Mouse (Mus musculus) intestine, embryonic 15.5 days (tissue): ENCODE results near the gene Bmyc. TPM values are rescaled to one million over a fixed set of nuclear protein-coding genes. Genes with fewer than 3 reads are reported as not detected.

Experiments used
- ATAC-seq: fragments of 200-750 bp; cut with Nextera tagmentation; 2 replicates; pipeline ENCODE4 v1.8.0; 2017; ENCODE audit warnings: moderate TSS enrichment, moderate library complexity
- H3K27ac ChIP-seq: fragments of 300-500 bp; sonication (generic); 2 replicates; pipeline ENCODE4 v1.5.1; 2015; ENCODE audit warnings: mild to moderate bottlenecking, inconsistent platforms
- H3K27me3 ChIP-seq: fragments of 300-500 bp; sonication (generic); replicated peaks from 2 replicates; pipeline ENCODE4 v1.6.1; 2015; ENCODE audit warnings: inconsistent platforms
- H3K36me3 ChIP-seq: fragments of 300-500 bp; sonication (generic); 2 replicates; pipeline ENCODE4 v1.6.1; 2015; ENCODE audit warnings: inconsistent platforms
- H3K4me1 ChIP-seq: fragments of 300-500 bp; sonication (generic); replicated peaks from 2 replicates; pipeline ENCODE4 v1.6.1; 2015; ENCODE audit warnings: inconsistent platforms
- H3K4me2 ChIP-seq: fragments of 300-500 bp; sonication (generic); replicated peaks from 2 replicates; pipeline ENCODE4 v1.6.1; 2015; ENCODE audit warnings: mild to moderate bottlenecking, inconsistent platforms
- H3K4me3 ChIP-seq: fragments of 300-500 bp; sonication (generic); replicated peaks from 2 replicates; pipeline ENCODE4 v1.5.1; 2015; ENCODE audit warnings: inconsistent platforms
- H3K9ac ChIP-seq: fragments of 300-500 bp; sonication (generic); 2 replicates; pipeline ENCODE4 v1.6.1; 2015; ENCODE audit warnings: inconsistent platforms
- H3K9me3 ChIP-seq: fragments of 300-500 bp; sonication (generic); 2 replicates; pipeline ENCODE4 v1.6.1; 2016; ENCODE audit warnings: inconsistent platforms
- WGBS: fragments of 180-500 bp; shearing (Covaris S2); methylation state at CpG from one replicate; pipeline ENCODE4 v1.1.7; 2015; 5-methylcytosine and 5-hydroxymethylcytosine counted together
- polyA plus RNA-seq: library from polyadenylated mRNA; unstranded; fragments of >200 nt; fragmentation: Nextera tagmentation; extraction: Ambion mirVana; gene quantifications from 2 replicates; pipeline ENCODE4 v1.2.1, GENCODE M21; 2015

Bmyc gene
- 87.2 and 98.7 TPM in 2 replicates for polyA plus RNA-seq

- peak; percentile 93 for ATAC-seq
These were observed at the start of gene Bmyc for GRCm38 (mm10) chr2:25706643-25707481. Gene Bmyc (plus strand): TSS chr2:25706739.

DNA sequence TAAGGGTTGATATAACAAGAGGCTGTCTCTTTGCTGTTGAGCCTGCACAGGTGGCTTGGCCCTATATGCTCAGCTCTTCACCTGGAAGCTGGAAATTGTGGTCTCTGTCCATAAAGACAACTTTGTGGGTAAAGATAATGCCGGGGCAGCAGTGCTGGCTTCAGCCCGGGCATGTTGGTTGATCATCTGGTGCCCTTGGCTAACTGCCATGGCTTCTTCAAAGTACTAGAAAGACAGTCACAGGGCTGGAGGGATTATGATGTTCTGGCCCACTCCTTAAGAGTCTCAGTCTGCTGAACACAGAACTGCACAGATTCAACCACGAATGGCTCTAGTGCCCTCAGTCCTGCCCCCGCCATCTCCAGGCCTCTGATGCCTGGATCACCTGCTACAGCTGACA lies 49.3 kb upstream of the Bmyc start:
- no peaks in the 10 kb centered on the region for H3K27me3 ChIP-seq
- no peak overlapping the region for H3K4me2 ChIP-seq
- H3K9me3 ChIP-seq, result no peaks in the 10 kb centered on the region
- ATAC-seq, result no peak
- H3K36me3 ChIP-seq, result no peaks in the 10 kb centered on the region
- H3K27ac ChIP-seq, result no peak overlapping the region
- 82% methylated on average over 4 of the region's 4 CpGs for WGBS
- no peaks in the 10 kb centered on the region for H3K4me1 ChIP-seq
- no peak overlapping the region for H3K9ac ChIP-seq
- no peak overlapping the region for H3K4me3 ChIP-seq

More at GRCm38 (mm10) chr2:25706643-25707481, at the start of gene Bmyc:
- under 1% methylated on average over 78 of the region's 78 CpGs for WGBS
- H3K4me2 ChIP-seq, result peak within 1 kb of the TSS; percentile 90
- peaks cover 3% of the 10 kb centered on the region; the same call in 1 of the 2 replicates for H3K36me3 ChIP-seq
- H3K4me1 ChIP-seq, result peaks cover 10% of the 10 kb centered on the region
- peak within 1 kb of the TSS; percentile 84 for H3K9ac ChIP-seq
- no peaks in the 10 kb centered on the region for H3K9me3 ChIP-seq
- no peaks in the 10 kb centered on the region for H3K27me3 ChIP-seq
- peak within 1 kb of the TSS; percentile 75 for H3K4me3 ChIP-seq
- H3K27ac ChIP-seq, result peak within 1 kb of the TSS; percentile 81

- Histone ChIP-seq H3K9me3 (no peaks in the 10 kb centered on the region), H3K9ac (no peak within 1 kb of the TSS), H3K4me2 (no peak within 1 kb of the TSS), H3K27ac (no peak within 1 kb of the TSS), H3K4me1 (no peaks in the 10 kb centered on the region), H3K27me3 (no peaks in the 10 kb centered on the region), H3K4me3 (no peak within 1 kb of the TSS), H3K36me3 (no peaks in the 10 kb centered on the region)
- no peak for ATAC-seq
These were observed 48.9 kb upstream of the Bmyc start, which contains the start of gene Lcn5 for GRCm38 (mm10) chr2:25657652-25658051. Gene Lcn5 (plus strand): TSS chr2:25657952.

GRCm38 (mm10) chr2:25660279-25660678 lies 46.3 kb upstream of the Bmyc start:
- H3K4me1 ChIP-seq, result no peaks in the 10 kb centered on the region
- H3K36me3 ChIP-seq, result no peaks in the 10 kb centered on the region
- H3K27ac ChIP-seq, result no peak overlapping the region
- no peak for ATAC-seq
- H3K9me3 ChIP-seq, result no peaks in the 10 kb centered on the region
- WGBS, result 85% methylated on average over 8 of the region's 8 CpGs
- no peak overlapping the region for H3K9ac ChIP-seq
- H3K4me3 ChIP-seq, result no peak overlapping the region
- H3K4me2 ChIP-seq, result no peak overlapping the region
- no peaks in the 10 kb centered on the region for H3K27me3 ChIP-seq

- Histone ChIP-seq H3K9me3 (no peaks in the 10 kb centered on the region), H3K4me1 (no peaks in the 10 kb centered on the region), H3K4me3 (no peak overlapping the region), H3K27ac (no peak overlapping the region), H3K4me2 (no peak overlapping the region), H3K9ac (no peak overlapping the region), H3K27me3 (no peaks in the 10 kb centered on the region), H3K36me3 (no peaks in the 10 kb centered on the region)
- no peak for ATAC-seq
- 81% methylated on average over 6 of the region's 6 CpGs for WGBS
These were observed 45.1 kb upstream of the Bmyc start for GRCm38 (mm10) chr2:25661245-25661970.

DNA sequence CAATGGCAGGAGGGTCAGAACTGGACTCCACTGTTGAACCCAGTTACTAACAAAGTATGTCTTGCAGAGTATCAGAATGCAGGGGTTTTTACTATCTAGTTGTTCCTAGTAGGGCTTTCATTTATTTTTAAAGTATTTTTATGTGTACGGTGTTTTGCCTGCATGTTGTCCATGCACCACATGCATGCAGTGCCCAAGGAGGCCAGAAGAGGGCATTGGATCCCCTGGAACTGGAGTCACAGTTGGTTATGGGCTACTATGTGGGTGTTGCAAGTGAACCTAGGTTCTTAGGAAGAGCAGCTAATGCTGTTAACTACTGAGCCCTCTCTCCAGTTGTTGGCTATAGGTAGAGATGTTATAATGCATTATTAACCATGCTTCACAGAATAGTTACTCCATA lies 43.0 kb upstream of the Bmyc start:
- Histone ChIP-seq H3K4me2 (no peak overlapping the region), H3K36me3 (no peaks in the 10 kb centered on the region), H3K4me1 (no peaks in the 10 kb centered on the region), H3K9me3 (no peaks in the 10 kb centered on the region), H3K27ac (no peak overlapping the region), H3K27me3 (no peaks in the 10 kb centered on the region), H3K9ac (no peak overlapping the region), H3K4me3 (no peak overlapping the region)
- WGBS, result 71% methylated on average over 1 of the region's 1 CpGs
- ATAC-seq, result 0 out of 2 replicates have a peak, but pooled peaks have one; percentile 23

DNA sequence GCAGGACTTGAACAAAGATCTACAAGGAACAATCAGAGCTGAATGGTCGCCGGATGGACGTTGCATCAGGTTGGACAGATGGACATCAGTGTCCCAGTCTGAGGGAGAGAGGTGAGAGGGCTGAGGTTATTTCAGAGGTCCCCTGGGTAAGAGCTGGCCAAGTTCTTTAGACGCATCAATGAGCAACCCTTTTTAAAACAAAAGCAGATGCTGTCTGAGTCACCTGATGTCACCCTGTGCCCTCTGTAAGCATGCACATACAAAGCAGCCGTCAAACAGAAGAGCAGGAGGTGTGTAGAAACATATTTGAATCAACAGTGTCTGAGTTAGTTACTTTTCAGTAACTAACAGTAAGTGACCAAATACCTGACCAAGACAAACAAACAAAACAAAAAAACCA lies 42.4 kb upstream of the Bmyc start:
- 83% methylated on average over 5 of the region's 5 CpGs for WGBS
- Histone ChIP-seq H3K27ac (no peak overlapping the region), H3K4me1 (no peaks in the 10 kb centered on the region), H3K9me3 (no peaks in the 10 kb centered on the region), H3K9ac (no peak overlapping the region), H3K4me2 (no peak overlapping the region), H3K36me3 (no peaks in the 10 kb centered on the region), H3K4me3 (no peak overlapping the region), H3K27me3 (no peaks in the 10 kb centered on the region)
- no peak for ATAC-seq

- no peaks in the 10 kb centered on the region for H3K27me3 ChIP-seq
- WGBS, result 64% methylated on average over 1 of the region's 1 CpGs
- no peak overlapping the region for H3K4me2 ChIP-seq
- no peak overlapping the region for H3K9ac ChIP-seq
- H3K27ac ChIP-seq, result no peak overlapping the region
- H3K36me3 ChIP-seq, result no peaks in the 10 kb centered on the region
- H3K9me3 ChIP-seq, result no peaks in the 10 kb centered on the region
- H3K4me3 ChIP-seq, result no peak overlapping the region
- no peak for ATAC-seq
- H3K4me1 ChIP-seq, result no peaks in the 10 kb centered on the region
These were observed 40.0 kb upstream of the Bmyc start for GRCm38 (mm10) chr2:25666516-25666915.

GRCm38 (mm10) chr2:25676486-25676885 lies 30.1 kb upstream of the Bmyc start, which contains the start of gene Lcn6:
Gene Lcn6 (plus strand): TSS chr2:25676786.
- no peak within 1 kb of the TSS for H3K4me2 ChIP-seq
- no peaks in the 10 kb centered on the region for H3K36me3 ChIP-seq
- H3K27ac ChIP-seq, result no peak within 1 kb of the TSS
- H3K9me3 ChIP-seq, result no peaks in the 10 kb centered on the region
- H3K27me3 ChIP-seq, result no peaks in the 10 kb centered on the region
- H3K4me3 ChIP-seq, result no peak within 1 kb of the TSS
- no peak within 1 kb of the TSS for H3K9ac ChIP-seq
- 90% methylated on average over 3 of the region's 3 CpGs for WGBS
- H3K4me1 ChIP-seq, result no peaks in the 10 kb centered on the region
- no peak for ATAC-seq

DNA sequence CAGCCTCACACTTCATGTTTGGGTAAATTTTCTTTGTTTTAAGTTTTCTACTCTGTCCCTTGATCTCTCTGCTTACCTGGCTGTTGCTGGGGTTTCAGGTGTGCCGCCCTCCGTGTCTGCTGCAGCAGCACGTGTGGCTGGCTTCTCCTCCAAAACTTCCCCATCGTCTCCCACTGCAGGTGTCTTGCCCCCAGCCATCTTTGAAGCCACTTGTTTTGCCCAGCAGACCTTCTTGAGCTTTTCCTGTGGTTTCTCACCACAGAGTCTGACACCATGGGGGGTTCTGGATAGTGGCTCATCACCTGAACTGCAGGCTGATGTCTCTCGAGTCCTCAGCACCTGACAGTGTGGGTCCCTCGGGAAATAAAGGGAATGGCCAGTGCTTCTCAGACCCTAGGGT lies 27.0 kb upstream of the Bmyc start:
- Histone ChIP-seq H3K9me3 (no peaks in the 10 kb centered on the region), H3K4me3 (no peak overlapping the region), H3K4me1 (no peaks in the 10 kb centered on the region), H3K36me3 (no peaks in the 10 kb centered on the region), H3K27me3 (no peaks in the 10 kb centered on the region), H3K4me2 (no peak overlapping the region), H3K9ac (no peak overlapping the region), H3K27ac (no peak overlapping the region)
- no peak for ATAC-seq
- WGBS, result 81% methylated on average over 6 of the region's 6 CpGs

DNA sequence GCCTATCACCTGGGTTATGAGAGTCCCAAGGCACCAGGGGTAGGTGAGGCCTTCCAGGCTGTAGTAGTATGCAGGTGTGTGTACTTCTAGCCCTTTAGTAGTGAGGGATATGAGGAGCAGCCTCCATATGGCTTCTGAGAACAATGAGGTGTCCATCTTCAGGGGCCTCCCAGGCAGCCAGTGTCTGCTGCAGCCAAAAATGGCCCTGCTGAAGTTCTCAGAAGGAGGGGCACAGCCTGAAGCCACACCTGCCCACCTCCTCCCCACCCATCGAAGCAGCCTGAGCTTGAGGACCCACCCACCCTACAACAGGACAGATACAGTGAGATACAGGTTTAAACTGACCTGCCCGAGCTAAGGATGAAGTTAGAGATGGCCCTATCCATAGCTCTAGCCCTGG lies 24.1 kb upstream of the Bmyc start, which contains the start of gene Lcn10:
Gene Lcn10, plus strand, starts transcription at position 301 of the 400 bp plus-strand sequence.
- Histone ChIP-seq H3K9me3 (no peaks in the 10 kb centered on the region), H3K4me2 (no peak within 1 kb of the TSS), H3K36me3 (no peaks in the 10 kb centered on the region), H3K4me3 (no peak within 1 kb of the TSS), H3K27me3 (no peaks in the 10 kb centered on the region), H3K9ac (no peak within 1 kb of the TSS), H3K4me1 (no peaks in the 10 kb centered on the region), H3K27ac (no peak within 1 kb of the TSS)
- no peak for ATAC-seq
- WGBS, result 69% methylated on average over 2 of the region's 2 CpGs

- Histone ChIP-seq H3K36me3 (no peaks in the 10 kb centered on the region), H3K27me3 (no peaks in the 10 kb centered on the region), H3K9ac (no peak overlapping the region), H3K4me1 (no peaks in the 10 kb centered on the region), H3K4me3 (no peak overlapping the region), H3K4me2 (no peak overlapping the region), H3K9me3 (no peaks in the 10 kb centered on the region), H3K27ac (no peak overlapping the region)
- ATAC-seq, result no peak
- 52% methylated on average over 2 of the region's 4 CpGs for WGBS
These were observed 19.6 kb upstream of the Bmyc start for GRCm38 (mm10) chr2:25686941-25687340.
